Mouse (Mus musculus) lung, embryonic 14.5 days (tissue): ENCODE results near the gene Aqp11. TPM values are rescaled to one million over a fixed set of nuclear protein-coding genes. Genes with fewer than 3 reads are reported as not detected.
A peak's percentile ranks its signal among the peaks of the same experiment; 100 is the strongest.

ENCODE experiments used
- ATAC-seq: fragments of 200-750 bp; cut with Nextera tagmentation; 2 replicates; pipeline ENCODE4 v1.8.0; 2017; ENCODE audit warnings: mild to moderate bottlenecking, moderate TSS enrichment, moderate library complexity; ENCODE audit not compliant: insufficient read depth
- DNase-seq: peaks from one replicate; pipeline ENCODE4 v3.0.0-alpha.2; 2015
- H3K27ac ChIP-seq: fragments of 300-500 bp; sonication (generic); 2 replicates; pipeline ENCODE4 v1.5.1; 2014; ENCODE audit warnings: low read depth, mild to moderate bottlenecking, moderate library complexity
- H3K27me3 ChIP-seq: fragments of 300-500 bp; sonication (generic); 2 replicates; pipeline ENCODE4 v1.6.1; 2014; ENCODE audit warnings: low read length, control low read depth; ENCODE audit not compliant: insufficient read depth
- H3K36me3 ChIP-seq: fragments of 300-500 bp; sonication (generic); 2 replicates; pipeline ENCODE4 v1.6.1; 2014; ENCODE audit warnings: control low read depth; ENCODE audit not compliant: insufficient read depth
- H3K4me1 ChIP-seq: fragments of 300-500 bp; sonication (generic); 2 replicates; pipeline ENCODE4 v1.6.1; 2014; ENCODE audit warnings: antibody characterized with exemption, control low read depth; ENCODE audit not compliant: insufficient read depth
- H3K4me2 ChIP-seq: fragments of 300-500 bp; sonication (generic); 2 replicates; pipeline ENCODE4 v1.6.1; 2014; ENCODE audit warnings: mild to moderate bottlenecking
- H3K4me3 ChIP-seq: fragments of 300-500 bp; sonication (generic); 2 replicates; pipeline ENCODE4 v1.5.1; 2014; ENCODE audit warnings: low read depth, low read length
- H3K9ac ChIP-seq: fragments of 300-500 bp; sonication (generic); 2 replicates; pipeline ENCODE4 v1.6.1; 2014
- H3K9me3 ChIP-seq: fragments of 300-500 bp; sonication (generic); 2 replicates; pipeline ENCODE4 v1.6.1; 2016; ENCODE audit warnings: low read depth, low read length, control low read depth
- CTCF ChIP-seq: IDR thresholded peaks from 2 replicates; pipeline ENCODE4 v1.5.1; 2016; ENCODE audit warnings: antibody characterized with exemption, low read depth
- WGBS: fragments of 180-500 bp; shearing (Covaris S2); extraction: QIAGEN DNeasy Blood & Tissue Kit; methylation state at CpG from one replicate; pipeline ENCODE4 v1.1.7; 2014; 5-methylcytosine and 5-hydroxymethylcytosine counted together
- polyA plus RNA-seq: library from polyadenylated mRNA; unstranded; fragments of >200 nt; fragmentation: Nextera tagmentation; extraction: Ambion mirVana; gene quantifications from 2 replicates; pipeline ENCODE4 v1.2.1, GENCODE M21; 2014

Aqp11 gene
- polyA plus RNA-seq, 1 experiment from 2014 or later = 3.2 TPM

GRCm38 (mm10) chr7:97764591-97764990 is 26.5 kb upstream of the Aqp11 start:
- H3K36me3 ChIP-seq = no peaks in the 10 kb centered on the region
- no peaks in the 10 kb centered on the region for H3K9me3 ChIP-seq
- no peak for ATAC-seq
- H3K27ac ChIP-seq = no peak overlapping the region
- H3K9ac ChIP-seq = no peak overlapping the region
- WGBS = 72% methylated on average over 11 of the region's 11 CpGs
- H3K4me2 ChIP-seq = no peak overlapping the region
- no peak overlapping the region for H3K4me3 ChIP-seq
- TF ChIP-seq CTCF = no peak
- H3K27me3 ChIP-seq = no peaks in the 10 kb centered on the region
- H3K4me1 ChIP-seq = no peaks in the 10 kb centered on the region
- DNase-seq = no peak

- Histone ChIP-seq H3K27ac (no peak overlapping the region), H3K4me3 (no peak overlapping the region), H3K4me1 (no peaks in the 10 kb centered on the region), H3K9ac (peak overlapping the region; percentile 10; the same call in 1 of the 2 replicates), H3K4me2 (peak overlapping the region; percentile 31; the same call in 1 of the 2 replicates), H3K27me3 (no peaks in the 10 kb centered on the region), H3K36me3 (no peaks in the 10 kb centered on the region), H3K9me3 (no peaks in the 10 kb centered on the region)
- no peak for DNase-seq
- 55% methylated on average over 18 of the region's 18 CpGs for WGBS
- peak; percentile 28; the same call in 1 of the 2 replicates for ATAC-seq
- TF ChIP-seq CTCF = no peak
Observed at GRCm38 (mm10) chr7:97756967-97757881, 19.1 kb upstream of the Aqp11 start.

GRCm38 (mm10) chr7:97749207-97750190 is 11.4 kb upstream of the Aqp11 start:
- peak; percentile 42 for ATAC-seq
- Histone ChIP-seq H3K27ac (peak overlapping the region; percentile 63; the same call in 1 of the 2 replicates), H3K4me3 (peak overlapping the region; percentile 13), H3K9me3 (no peaks in the 10 kb centered on the region), H3K9ac (peak overlapping the region; percentile 29; the same call in 1 of the 2 replicates), H3K4me2 (peak overlapping the region; percentile 53), H3K27me3 (no peaks in the 10 kb centered on the region), H3K4me1 (0 out of 2 replicates have a peak, but pooled peaks cover 2% of the 10 kb centered on the region), H3K36me3 (no peaks in the 10 kb centered on the region)
- 29% methylated on average over 19 of the region's 19 CpGs for WGBS
- TF ChIP-seq CTCF = no peak
- peak; percentile 28 for DNase-seq

- Histone ChIP-seq H3K4me1 (0 out of 2 replicates have a peak, but pooled peaks cover 2% of the 10 kb centered on the region), H3K9ac (peak overlapping the region; percentile 29; the same call in 1 of the 2 replicates), H3K4me3 (peak overlapping the region; percentile 13), H3K36me3 (no peaks in the 10 kb centered on the region), H3K9me3 (no peaks in the 10 kb centered on the region), H3K4me2 (peak overlapping the region; percentile 53), H3K27me3 (no peaks in the 10 kb centered on the region), H3K27ac (peak overlapping the region; percentile 63; the same call in 1 of the 2 replicates)
- ATAC-seq = peak; percentile 46
- TF ChIP-seq CTCF = no peak
- WGBS = 59% methylated on average over 10 of the region's 10 CpGs
- peak; percentile 33 for DNase-seq
Observed at GRCm38 (mm10) chr7:97748527-97749206, 10.6 kb upstream of the Aqp11 start.

- Histone ChIP-seq H3K4me3 (no peak overlapping the region), H3K27ac (no peak overlapping the region), H3K36me3 (no peaks in the 10 kb centered on the region), H3K4me2 (peak overlapping the region; percentile 53), H3K4me1 (0 out of 2 replicates have a peak, but pooled peaks cover 2% of the 10 kb centered on the region), H3K27me3 (no peaks in the 10 kb centered on the region), H3K9me3 (no peaks in the 10 kb centered on the region), H3K9ac (peak overlapping the region; percentile 29)
- TF ChIP-seq CTCF = peak; percentile 92
- peak; percentile 95 for DNase-seq
- WGBS = 26% methylated on average over 28 of the region's 28 CpGs
- peak; percentile 67 for ATAC-seq
Observed at GRCm38 (mm10) chr7:97747787-97748497, 9.9 kb upstream of the Aqp11 start.
